Mouse (Mus musculus) gonadal fat pad, adult 2 months (tissue): ENCODE results near the gene Nek5. TPM values are rescaled to one million over a fixed set of nuclear protein-coding genes. Genes with fewer than 3 reads are reported as not detected.

Experiments
- polyA plus RNA-seq: library from polyadenylated mRNA; depleted of rRNA; stranded (reverse); fragments of >200 nt; gene quantifications from 2 replicates; pipeline ENCODE4 v1.2.3, GENCODE M21; 2012; rRNA removed

Nek5 gene
- polyA plus RNA-seq, 1 experiment = 0.30 TPM

Other genes starting within 250 kb of the Nek5 start
- gene Defb9, start 239.6 kb downstream of the Nek5 start, polyA plus RNA-seq = 21.6 TPM in 1 of 2 replicates, not detected in the other
- gene Defb11, start 218.6 kb downstream of the Nek5 start, polyA plus RNA-seq = 49.7 and 259 TPM in 2 replicates
- gene Defb15, start 192.3 kb downstream of the Nek5 start, polyA plus RNA-seq = 377 and 400 TPM in 2 replicates
- not detected in 2 replicates for gene Defb35, start 186.7 kb downstream of the Nek5 start, polyA plus RNA-seq
- 5.3 and 6.6 TPM in 2 replicates for gene Defb13, start 178.3 kb downstream of the Nek5 start, polyA plus RNA-seq
- 0.14 and 0.20 TPM in 2 replicates for gene Fam90a1a, start 166.3 kb downstream of the Nek5 start, polyA plus RNA-seq
- 0.23 TPM in 1 of 2 replicates, not detected in the other for gene Ccdc70, start 155.3 kb downstream of the Nek5 start, polyA plus RNA-seq
- 0.09 and 0.18 TPM in 2 replicates for gene Atp7b, start 64.7 kb downstream of the Nek5 start, polyA plus RNA-seq
- gene Alg11, start 64.3 kb downstream of the Nek5 start, polyA plus RNA-seq = 6.8 and 8.6 TPM in 2 replicates
- gene Nek3, start 41.4 kb upstream of the Nek5 start, polyA plus RNA-seq = 0.82 and 1.1 TPM in 2 replicates
- gene Ckap2, start 60.8 kb upstream of the Nek5 start, polyA plus RNA-seq = 0.84 and 1.00 TPM in 2 replicates
- 9.2 and 10.3 TPM in 2 replicates for gene Vps36, start 67.8 kb upstream of the Nek5 start, polyA plus RNA-seq
- gene Thsd1, start 102.3 kb upstream of the Nek5 start, polyA plus RNA-seq = 4.2 and 4.6 TPM in 2 replicates
- gene Tpte, start 158.4 kb upstream of the Nek5 start, polyA plus RNA-seq = not detected in 2 replicates